Mouse (Mus musculus) right cerebral cortex, postnatal 25 days (tissue): ENCODE data around the gene Lin9.
A peak's percentile ranks its signal among the peaks of the same experiment; 100 is the strongest.
"Not testable (repeated sequence)": the region's sequence is repeated elsewhere in the genome, so short reads cannot be mapped to it uniquely, and the experiment has no call there.

Experiments
- DNase-seq: peaks from one replicate; pipeline ENCODE4 v3.0.0; 2022

Lin9 gene

GRCm38 (mm10) chr1:180641137-180641517 lies at the start of gene Lin9:
TSS of gene Lin9 (plus strand) at chr1:180641150.
- peak; percentile 91 for DNase-seq

GRCm38 (mm10) chr1:180600578-180600977 lies 40.4 kb upstream of the Lin9 start:
- DNase-seq: no peak

GRCm38 (mm10) chr1:180601806-180602205 lies 39.1 kb upstream of the Lin9 start:
- DNase-seq: no peak

GRCm38 (mm10) chr1:180604579-180604978 lies 36.4 kb upstream of the Lin9 start:
- DNase-seq: peak; percentile 78

GRCm38 (mm10) chr1:180606106-180606505 lies 34.8 kb upstream of the Lin9 start:
- no peak for DNase-seq

GRCm38 (mm10) chr1:180606796-180607577 lies 34.0 kb upstream of the Lin9 start:
- no peak for DNase-seq

GRCm38 (mm10) chr1:180607578-180607879 lies 33.4 kb upstream of the Lin9 start:
- DNase-seq: no peak

- not testable (repeated sequence) for DNase-seq
Measured at GRCm38 (mm10) chr1:180611842-180612241, 29.1 kb upstream of the Lin9 start.

- DNase-seq: no peak
Measured at GRCm38 (mm10) chr1:180616762-180617161, 24.2 kb upstream of the Lin9 start.

- no peak for DNase-seq
Measured at GRCm38 (mm10) chr1:180622389-180622788, 18.6 kb upstream of the Lin9 start.

GRCm38 (mm10) chr1:180623911-180624310 lies 17.0 kb upstream of the Lin9 start:
- no peak for DNase-seq

- DNase-seq: no peak
Measured at GRCm38 (mm10) chr1:180626141-180626540, 14.8 kb upstream of the Lin9 start.

GRCm38 (mm10) chr1:180637796-180638195 lies 3.2 kb upstream of the Lin9 start:
- not testable (repeated sequence) for DNase-seq

GRCm38 (mm10) chr1:180639416-180640401 lies 1.2 kb upstream of the Lin9 start:
- DNase-seq: no peak

GRCm38 (mm10) chr1:180640605-180641125 lies 285 bp upstream of the Lin9 start:
- no peak for DNase-seq

- no peak for DNase-seq
Measured at GRCm38 (mm10) chr1:180641518-180642227, 723 bp downstream of the Lin9 start.

GRCm38 (mm10) chr1:180642228-180642564 lies 1.2 kb downstream of the Lin9 start:
- DNase-seq: no peak

GRCm38 (mm10) chr1:180691284-180691683 lies 50.3 kb downstream of the Lin9 start:
- DNase-seq: no peak

- DNase-seq: no peak
Measured at GRCm38 (mm10) chr1:180696626-180697352, 55.8 kb downstream of the Lin9 start, which contains the start of gene Mixl1. TSS of gene Mixl1 (minus strand) at chr1:180697034.

GRCm38 (mm10) chr1:180698063-180698462 lies 57.1 kb downstream of the Lin9 start:
- no peak for DNase-seq

- DNase-seq: no peak
Measured at GRCm38 (mm10) chr1:180703400-180703799, 62.5 kb downstream of the Lin9 start.

GRCm38 (mm10) chr1:180707368-180707767 lies 66.4 kb downstream of the Lin9 start:
- DNase-seq: no peak
